Mouse (Mus musculus) embryonic facial prominence, embryonic 14.5 days (tissue): ENCODE measurements around the gene Prg4. TPM values are rescaled to one million over a fixed set of nuclear protein-coding genes. Genes with fewer than 3 reads are reported as not detected.
A peak's percentile ranks its signal among the peaks of the same experiment; 100 is the strongest.

Experiments used
- ATAC-seq: fragments of 200-750 bp; cut with Nextera tagmentation; 2 replicates; pipeline ENCODE4 v1.8.0; 2017; ENCODE audit warnings: low read depth, moderate number of reproducible peaks, moderate TSS enrichment
- DNase-seq: peaks from one replicate; pipeline ENCODE4 v3.0.0-alpha.2; 2015; ENCODE audit warnings: low spot score
- H3K27ac ChIP-seq: fragments of 300-500 bp; sonication (generic); replicated peaks from 2 replicates; pipeline ENCODE4 v1.5.1; 2014; ENCODE audit warnings: low read depth, mild to moderate bottlenecking, low read length, moderate library complexity
- H3K27me3 ChIP-seq: fragments of 300-500 bp; sonication (generic); replicated peaks from 2 replicates; pipeline ENCODE4 v1.6.1; 2014; ENCODE audit warnings: low read length; ENCODE audit not compliant: control insufficient read depth, insufficient read depth
- H3K36me3 ChIP-seq: fragments of 300-500 bp; sonication (generic); 2 replicates; pipeline ENCODE4 v1.6.1; 2014; ENCODE audit warnings: low read length, mixed read lengths; ENCODE audit not compliant: control insufficient read depth, insufficient read depth
- H3K4me1 ChIP-seq: fragments of 300-500 bp; sonication (generic); 2 replicates; pipeline ENCODE4 v1.6.1; 2014; ENCODE audit warnings: antibody characterized with exemption, low read length; ENCODE audit not compliant: control insufficient read depth, insufficient read depth
- H3K4me2 ChIP-seq: fragments of 300-500 bp; sonication (generic); 2 replicates; pipeline ENCODE4 v1.6.1; 2014; ENCODE audit warnings: low read depth, mild to moderate bottlenecking, low read length, moderate library complexity, mixed read lengths
- H3K4me3 ChIP-seq: fragments of 300-500 bp; sonication (generic); 2 replicates; pipeline ENCODE4 v1.5.1; 2014; ENCODE audit warnings: low read depth, mild to moderate bottlenecking, low read length
- H3K9ac ChIP-seq: fragments of 300-500 bp; sonication (generic); 2 replicates; pipeline ENCODE4 v1.6.1; 2014; ENCODE audit warnings: low read depth, mild to moderate bottlenecking, low read length, moderate library complexity, mixed read lengths
- H3K9me3 ChIP-seq: fragments of 300-500 bp; sonication (generic); 2 replicates; pipeline ENCODE4 v1.6.1; 2016; ENCODE audit warnings: low read length; ENCODE audit not compliant: control insufficient read depth
- WGBS: fragments of 180-500 bp; shearing (Covaris S2); extraction: QIAGEN DNeasy Blood & Tissue Kit; methylation state at CpG from one replicate; pipeline ENCODE4 v1.1.7; 2014; 5-methylcytosine and 5-hydroxymethylcytosine counted together
- polyA plus RNA-seq: library from polyadenylated mRNA; unstranded; fragments of >200 nt; fragmentation: Nextera tagmentation; extraction: Ambion mirVana; gene quantifications from 2 replicates; pipeline ENCODE4 v1.2.1, GENCODE M21; 2014

Gene Prg4
- polyA plus RNA-seq: 2.0 and 2.1 TPM in 2 replicates

DNA sequence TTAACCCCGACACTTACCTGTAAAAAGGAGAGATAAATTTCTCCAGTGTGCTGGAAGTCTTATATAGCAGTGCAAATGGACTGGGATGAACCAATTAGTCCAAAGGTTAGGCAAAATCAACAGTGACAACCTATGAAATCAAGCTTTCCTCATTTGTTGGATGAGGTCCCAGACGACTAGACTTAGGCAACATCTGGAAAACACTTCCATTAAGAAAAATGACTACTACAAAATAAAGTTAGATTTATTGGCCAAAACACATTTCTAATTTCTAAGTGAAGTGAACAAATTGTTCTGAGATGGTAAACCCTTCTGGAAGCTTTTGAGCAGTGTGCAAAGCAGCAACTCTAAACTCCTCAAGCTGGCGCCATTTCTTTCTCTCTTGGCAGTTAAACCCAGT lies at the start of gene Prg4:
Prg4 (minus strand) TSS at position 34 of the 400 bp plus-strand sequence.
- Histone ChIP-seq H3K4me3 (no peak within 1 kb of the TSS), H3K4me2 (no peak within 1 kb of the TSS), H3K27me3 (no peaks in the 10 kb centered on the region), H3K9me3 (no peaks in the 10 kb centered on the region), H3K4me1 (no peaks in the 10 kb centered on the region), H3K9ac (no peak within 1 kb of the TSS), H3K27ac (no peak within 1 kb of the TSS), H3K36me3 (no peaks in the 10 kb centered on the region)
- DNase-seq (peak; percentile 37), ATAC-seq (no peak)
- 69% methylated on average over 3 of the region's 3 CpGs for WGBS

DNA sequence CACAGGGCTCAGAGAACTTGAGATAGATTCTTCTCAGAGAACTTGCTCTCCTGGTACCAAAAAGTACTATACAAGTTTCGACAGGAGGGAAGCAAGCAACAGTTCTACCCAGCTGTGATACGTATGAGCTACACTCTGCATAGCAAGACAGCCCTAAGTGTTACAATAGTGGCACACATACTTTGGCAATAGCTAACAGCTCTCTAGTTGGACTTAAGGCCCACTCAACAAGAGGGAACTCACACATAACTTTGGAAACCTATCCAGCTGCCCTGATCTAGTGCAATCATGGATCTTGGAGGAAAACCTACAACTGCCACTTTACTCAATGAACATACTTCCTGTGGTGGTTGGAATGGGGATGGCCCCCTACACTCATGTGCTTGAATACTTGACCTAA lies 47.1 kb upstream of the Prg4 start:
- H3K9ac ChIP-seq: no peak overlapping the region
- H3K27me3 ChIP-seq: no peaks in the 10 kb centered on the region
- no peak overlapping the region for H3K27ac ChIP-seq
- no peaks in the 10 kb centered on the region for H3K36me3 ChIP-seq
- WGBS: 94% methylated on average over 2 of the region's 2 CpGs
- H3K9me3 ChIP-seq: no peaks in the 10 kb centered on the region
- ATAC-seq: no peak
- DNase-seq: no peak
- no peak overlapping the region for H3K4me3 ChIP-seq
- H3K4me2 ChIP-seq: no peak overlapping the region
- H3K4me1 ChIP-seq: no peaks in the 10 kb centered on the region

DNA sequence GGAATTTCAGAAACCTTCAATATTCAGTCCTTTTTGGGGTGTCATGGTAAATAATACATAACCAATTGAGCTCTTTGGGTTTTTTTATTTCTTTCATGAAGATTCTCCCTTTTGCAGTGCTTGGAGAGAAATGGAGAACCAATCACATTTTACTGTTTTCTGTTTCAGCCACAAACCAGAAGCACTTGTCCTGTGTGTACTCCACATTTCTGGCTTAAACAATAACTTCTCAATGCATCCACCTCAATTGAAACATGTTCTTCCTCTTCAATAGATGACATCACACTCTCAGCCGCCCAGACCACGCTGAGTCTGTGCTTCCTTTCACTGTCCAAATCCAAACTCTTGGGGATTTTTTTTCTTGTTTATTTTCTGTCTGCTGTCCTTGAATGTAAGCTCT lies 39.8 kb upstream of the Prg4 start:
- 43% methylated on average over 2 of the region's 2 CpGs for WGBS
- Histone ChIP-seq H3K4me2 (no peak overlapping the region), H3K4me1 (no peaks in the 10 kb centered on the region), H3K9me3 (no peaks in the 10 kb centered on the region), H3K9ac (no peak overlapping the region), H3K27me3 (no peaks in the 10 kb centered on the region), H3K4me3 (no peak overlapping the region), H3K27ac (no peak overlapping the region), H3K36me3 (no peaks in the 10 kb centered on the region)
- DNase-seq (peak; percentile 16), ATAC-seq (no peak)

DNA sequence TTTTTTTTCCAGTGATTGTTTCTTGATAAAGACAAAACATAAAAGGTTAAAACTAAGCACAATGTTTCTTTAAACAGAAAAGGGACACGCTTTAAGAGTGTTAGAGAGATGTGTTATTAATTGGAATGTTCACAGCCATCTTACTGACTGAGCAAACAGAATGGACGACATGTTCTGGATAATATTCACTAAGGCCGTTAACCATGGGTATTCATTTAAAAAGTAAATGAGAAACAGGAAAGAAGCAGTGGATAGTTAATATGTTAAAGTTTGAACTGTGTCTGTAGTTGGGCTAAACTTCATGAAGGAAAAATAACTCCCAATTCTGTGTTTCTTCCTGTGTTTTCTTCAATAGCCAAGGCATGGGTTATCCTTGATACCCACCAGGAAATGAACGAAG lies 37.4 kb upstream of the Prg4 start:
- Histone ChIP-seq H3K4me3 (no peak overlapping the region), H3K4me2 (no peak overlapping the region), H3K4me1 (no peaks in the 10 kb centered on the region), H3K9me3 (peaks cover 5% of the 10 kb centered on the region), H3K27me3 (no peaks in the 10 kb centered on the region), H3K9ac (no peak overlapping the region), H3K27ac (no peak overlapping the region), H3K36me3 (no peaks in the 10 kb centered on the region)
- WGBS: 77% methylated on average over 4 of the region's 4 CpGs
- ATAC-seq: no peak
- no peak for DNase-seq

DNA sequence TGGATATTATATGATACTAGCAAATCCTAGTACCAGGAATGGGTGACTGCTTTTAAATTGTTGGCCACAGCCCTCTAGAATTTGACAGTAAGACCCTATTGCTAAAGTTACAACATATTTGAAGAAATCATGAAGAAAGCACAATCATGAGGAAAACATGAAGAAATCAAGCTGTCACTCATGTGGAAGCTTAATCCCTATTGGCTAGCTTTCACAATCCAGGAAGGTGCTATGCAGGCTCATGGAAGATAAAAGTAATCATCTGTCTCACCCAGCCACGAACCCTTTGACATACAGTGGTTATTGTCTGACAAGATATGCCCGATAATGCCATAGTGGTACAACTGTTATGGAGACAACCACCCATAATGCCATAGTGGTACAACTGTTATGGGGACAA lies 32.2 kb upstream of the Prg4 start:
- 88% methylated on average over 2 of the region's 2 CpGs for WGBS
- ATAC-seq (no peak), DNase-seq (no peak)
- H3K4me1 ChIP-seq: no peaks in the 10 kb centered on the region
- H3K36me3 ChIP-seq: no peaks in the 10 kb centered on the region
- H3K27me3 ChIP-seq: no peaks in the 10 kb centered on the region
- no peak overlapping the region for H3K9ac ChIP-seq
- H3K4me3 ChIP-seq: no peak overlapping the region
- no peak overlapping the region for H3K27ac ChIP-seq
- no peak overlapping the region for H3K4me2 ChIP-seq
- H3K9me3 ChIP-seq: peaks cover 8% of the 10 kb centered on the region

DNA sequence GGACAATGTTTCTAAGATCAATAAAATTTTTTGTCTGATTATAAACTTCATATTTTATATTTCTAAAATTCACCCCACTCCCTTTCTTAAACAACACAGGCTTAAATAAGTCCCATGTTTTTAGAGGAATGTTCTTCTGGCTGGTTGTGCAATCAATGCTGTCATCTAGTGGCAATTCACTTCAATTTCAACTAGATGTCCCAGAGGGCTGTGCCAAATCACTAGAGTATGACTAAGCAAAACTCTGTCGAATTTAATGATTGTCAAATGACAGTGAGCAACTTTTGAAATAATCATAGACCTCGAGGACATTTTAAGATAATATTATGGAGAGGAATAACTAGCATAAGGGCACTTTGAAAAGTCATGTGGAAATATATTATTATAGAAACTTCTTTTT lies 31.7 kb upstream of the Prg4 start:
- WGBS: 49% methylated on average over 2 of the region's 2 CpGs
- no peak for ATAC-seq

DNA sequence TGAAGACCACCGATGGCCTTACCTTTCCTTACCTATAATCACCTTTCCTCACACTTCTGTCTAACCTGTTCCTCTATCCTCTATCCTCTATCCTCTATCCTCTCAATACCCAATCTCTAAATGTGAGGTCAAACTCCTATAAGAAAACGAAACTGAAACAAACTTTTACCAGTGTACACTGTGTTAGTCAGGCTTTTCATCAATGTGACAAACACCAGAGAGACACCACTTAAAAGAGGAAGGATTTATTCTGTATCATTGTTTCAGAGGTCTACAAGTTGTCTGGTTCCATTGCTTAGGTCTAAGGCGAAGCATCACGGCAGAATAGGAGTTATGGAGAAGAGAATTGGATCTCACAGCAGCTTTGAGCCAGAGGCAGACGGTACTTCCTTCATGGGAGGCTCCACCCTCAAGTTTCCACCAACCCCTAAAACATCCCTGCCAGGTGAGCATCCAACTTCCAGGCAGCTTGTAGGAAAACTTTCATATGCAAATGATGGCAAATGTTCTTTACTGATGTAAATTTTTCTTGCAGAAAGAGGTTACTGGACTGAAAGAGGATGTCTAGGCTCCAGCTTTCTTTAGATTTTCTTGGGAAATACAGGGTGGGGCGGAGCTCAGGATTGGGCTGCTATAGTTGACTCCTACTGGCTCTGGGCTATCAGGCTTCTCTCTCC lies 30.8 kb upstream of the Prg4 start:
- no peak for DNase-seq
- no peak for ATAC-seq
- WGBS: 75% methylated on average over 6 of the region's 6 CpGs

More for the DNA sequence above, 31.7 kb upstream of the Prg4 start:
- Histone ChIP-seq H3K4me1 (no peaks in the 10 kb centered on the region), H3K27ac (no peak overlapping the region), H3K36me3 (no peaks in the 10 kb centered on the region), H3K4me3 (no peak overlapping the region), H3K9ac (no peak overlapping the region), H3K27me3 (no peaks in the 10 kb centered on the region), H3K4me2 (no peak overlapping the region), H3K9me3 (peaks cover 8% of the 10 kb centered on the region)
- peak; percentile 30 for DNase-seq

DNA sequence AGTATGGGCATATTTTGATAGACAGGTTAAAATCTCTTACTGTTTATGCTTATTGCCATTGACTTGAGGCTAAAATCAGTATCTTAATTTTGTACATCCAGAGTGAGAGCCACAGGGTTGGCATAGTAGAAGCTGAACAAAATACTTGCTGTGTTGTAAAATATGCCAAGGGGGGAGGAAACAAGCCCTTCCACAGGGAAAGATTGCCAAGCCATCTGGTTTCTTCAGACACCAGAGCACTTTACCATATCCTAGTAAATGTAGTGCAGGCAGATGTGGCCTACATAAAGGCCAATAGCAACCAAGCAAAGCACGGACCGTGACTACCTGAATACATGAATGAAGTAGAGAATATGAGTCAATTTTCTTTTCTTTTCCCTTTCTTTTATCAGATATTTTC lies 23.2 kb upstream of the Prg4 start:
- Histone ChIP-seq H3K4me2 (no peak overlapping the region), H3K27me3 (no peaks in the 10 kb centered on the region), H3K27ac (no peak overlapping the region), H3K36me3 (no peaks in the 10 kb centered on the region), H3K9ac (no peak overlapping the region), H3K9me3 (no peaks in the 10 kb centered on the region), H3K4me3 (no peak overlapping the region), H3K4me1 (no peaks in the 10 kb centered on the region)
- ATAC-seq: no peak
- DNase-seq: no peak
- WGBS: 74% methylated on average over 2 of the region's 2 CpGs

More for the DNA sequence above, 30.8 kb upstream of the Prg4 start:
- no peak overlapping the region for H3K27ac ChIP-seq
- H3K36me3 ChIP-seq: no peaks in the 10 kb centered on the region
- no peaks in the 10 kb centered on the region for H3K27me3 ChIP-seq
- H3K4me1 ChIP-seq: no peaks in the 10 kb centered on the region
- no peak overlapping the region for H3K4me2 ChIP-seq
- no peak overlapping the region for H3K9ac ChIP-seq
- H3K4me3 ChIP-seq: no peak overlapping the region
- peaks cover 8% of the 10 kb centered on the region for H3K9me3 ChIP-seq

DNA sequence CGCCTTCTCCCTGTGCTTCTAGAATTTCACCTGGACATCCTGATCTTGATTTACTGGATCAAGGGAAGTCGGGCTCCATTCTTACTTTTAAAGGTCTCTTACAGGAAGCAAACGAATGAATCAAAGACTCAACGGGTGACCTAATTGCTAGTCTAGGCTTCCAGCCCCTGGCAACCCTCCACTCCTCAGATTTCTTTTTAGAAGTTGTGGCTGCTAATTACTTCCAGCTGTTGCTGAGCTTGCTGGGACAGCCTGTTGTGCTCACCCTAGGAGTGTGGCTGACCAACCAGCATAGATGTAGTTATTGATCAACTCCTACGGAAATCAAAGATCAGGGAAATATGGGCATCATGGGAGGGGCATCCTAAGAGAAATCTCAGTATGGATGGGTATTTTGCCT lies 14.7 kb upstream of the Prg4 start:
- no peak overlapping the region for H3K9ac ChIP-seq
- no peaks in the 10 kb centered on the region for H3K36me3 ChIP-seq
- ATAC-seq (0 out of 2 replicates have a peak, but pooled peaks have one; percentile 41), DNase-seq (peak; percentile 81)
- no peaks in the 10 kb centered on the region for H3K4me1 ChIP-seq
- no peak overlapping the region for H3K27ac ChIP-seq
- no peak overlapping the region for H3K4me3 ChIP-seq
- 33% methylated on average over 5 of the region's 5 CpGs for WGBS
- H3K27me3 ChIP-seq: no peaks in the 10 kb centered on the region
- H3K4me2 ChIP-seq: no peak overlapping the region
- H3K9me3 ChIP-seq: no peaks in the 10 kb centered on the region
